Mouse (Mus musculus): Measurements from ENCODE around the gene Accsl. TPM values are rescaled to one million over a fixed set of nuclear protein-coding genes. Genes with fewer than 3 reads are reported as not detected.

Accsl gene
- polyA plus RNA-seq (2015; fragmentation: Nextera tagmentation; extraction: Ambion mirVana), result 0.47 TPM in 1 of 2 replicates, not detected in the other

GRCm38 (mm10) chr2:93869107-93869600, at the start of gene Accsl:
TSS of gene Accsl (minus strand) at chr2:93869157.
- Histone ChIP-seq H3K36me3 (no peaks in the 10 kb centered on the region), H3K27ac (no peak within 1 kb of the TSS), H3K9me3 (no peaks in the 10 kb centered on the region), H3K9ac (no peak within 1 kb of the TSS), H3K4me1 (peaks cover 9% of the 10 kb centered on the region), H3K4me2 (no peak within 1 kb of the TSS), H3K4me3 (no peak within 1 kb of the TSS), H3K27me3 (no peaks in the 10 kb centered on the region)
- ATAC-seq (ENCODE audit: borderline replicate concordance, extremely low read depth, low FRiP score, low TSS enrichment), result no peak
- 69% methylated on average over 7 of the region's 7 CpGs for WGBS

DNA sequence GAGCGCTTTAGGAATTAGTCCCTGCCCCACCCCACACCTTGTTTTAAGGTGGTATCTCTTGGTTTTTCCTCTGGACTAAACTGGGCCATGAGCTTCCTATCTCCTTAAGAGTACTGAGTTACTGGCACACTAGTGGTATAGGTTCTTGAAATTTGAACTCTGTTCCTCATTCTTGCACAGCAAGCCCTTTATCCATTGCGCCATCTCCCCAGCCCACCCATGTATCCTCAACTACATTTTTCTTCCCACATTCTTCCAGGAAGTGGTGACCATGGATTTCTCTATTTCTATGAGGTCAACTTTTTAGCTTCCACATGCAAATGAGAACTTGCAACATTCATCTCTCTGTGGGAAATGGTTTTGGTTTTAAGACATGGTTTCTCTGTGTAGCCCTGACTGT, 44.6 kb upstream of the Accsl start:
- no peaks in the 10 kb centered on the region for H3K36me3 ChIP-seq
- 94% methylated on average over 2 of the region's 2 CpGs for whole genome bisulfite sequencing
- H3K4me1 ChIP-seq, result no peaks in the 10 kb centered on the region
- H3K27me3 ChIP-seq, result no peaks in the 10 kb centered on the region
- no peak overlapping the region for H3K9ac ChIP-seq
- no peak overlapping the region for H3K4me3 ChIP-seq
- no peaks in the 10 kb centered on the region for H3K9me3 ChIP-seq
- no peak overlapping the region for H3K27ac ChIP-seq
- H3K4me2 ChIP-seq, result no peak overlapping the region
- no peak for ATAC-seq (ENCODE audit: borderline replicate concordance, extremely low read depth, low FRiP score, low TSS enrichment)

- Histone ChIP-seq H3K9ac (no peak overlapping the region), H3K27me3 (no peaks in the 10 kb centered on the region), H3K4me3 (no peak overlapping the region), H3K36me3 (no peaks in the 10 kb centered on the region), H3K27ac (no peak overlapping the region), H3K9me3 (no peaks in the 10 kb centered on the region), H3K4me2 (no peak overlapping the region), H3K4me1 (no peaks in the 10 kb centered on the region)
- ATAC-seq (ENCODE audit: borderline replicate concordance, extremely low read depth, low FRiP score, low TSS enrichment), result no peak; the same call in 1 of the 2 replicates
- WGBS, result 77% methylated on average over 10 of the region's 10 CpGs
Observed at GRCm38 (mm10) chr2:93911942-93912341, 43.0 kb upstream of the Accsl start.

GRCm38 (mm10) chr2:93909716-93910115, 40.8 kb upstream of the Accsl start:
- H3K9me3 ChIP-seq, result no peaks in the 10 kb centered on the region
- ATAC-seq (ENCODE audit: borderline replicate concordance, extremely low read depth, low FRiP score, low TSS enrichment), result no peak
- H3K4me2 ChIP-seq, result no peak overlapping the region

GRCm38 (mm10) chr2:93907519-93908294, 38.8 kb upstream of the Accsl start:
- no peaks in the 10 kb centered on the region for H3K27me3 ChIP-seq

More at GRCm38 (mm10) chr2:93909716-93910115, 40.8 kb upstream of the Accsl start:
- no peaks in the 10 kb centered on the region for H3K4me1 ChIP-seq
- H3K27me3 ChIP-seq, result no peaks in the 10 kb centered on the region
- H3K27ac ChIP-seq, result no peak overlapping the region
- WGBS, result 59% methylated on average over 5 of the region's 5 CpGs
- no peaks in the 10 kb centered on the region for H3K36me3 ChIP-seq
- H3K9ac ChIP-seq, result no peak overlapping the region
- H3K4me3 ChIP-seq, result no peak overlapping the region

DNA sequence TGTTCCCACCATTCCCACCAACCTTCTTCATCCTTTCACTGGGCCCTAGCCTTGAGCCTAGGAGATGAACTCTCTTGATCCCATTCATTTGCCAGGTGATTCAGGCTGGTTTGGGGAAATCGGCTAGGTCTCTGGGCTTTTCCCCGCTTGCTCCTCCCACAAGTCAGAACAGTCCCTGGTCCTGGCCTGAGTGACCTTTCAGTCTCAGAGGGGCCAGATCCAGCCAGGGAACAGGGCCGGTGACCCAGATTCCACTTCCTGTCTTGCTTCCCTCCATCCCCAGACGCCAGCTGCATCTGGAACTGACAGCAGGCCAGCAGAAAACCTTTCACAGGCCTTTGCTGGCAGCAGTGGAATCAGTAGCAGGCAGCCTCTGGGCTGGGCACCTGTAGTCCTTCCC, 37.4 kb upstream of the Accsl start:
- Histone ChIP-seq H3K27me3 (no peaks in the 10 kb centered on the region), H3K36me3 (no peaks in the 10 kb centered on the region), H3K9ac (no peak overlapping the region), H3K4me3 (no peak overlapping the region), H3K27ac (no peak overlapping the region), H3K4me2 (no peak overlapping the region), H3K9me3 (no peaks in the 10 kb centered on the region), H3K4me1 (no peaks in the 10 kb centered on the region)
- no peak for ATAC-seq (ENCODE audit: borderline replicate concordance, extremely low read depth, low FRiP score, low TSS enrichment)
- 37% methylated on average over 4 of the region's 4 CpGs for WGBS

More at GRCm38 (mm10) chr2:93907519-93908294, 38.8 kb upstream of the Accsl start:
- Histone ChIP-seq H3K9ac (no peak overlapping the region), H3K36me3 (no peaks in the 10 kb centered on the region), H3K4me3 (no peak overlapping the region), H3K27ac (no peak overlapping the region), H3K4me1 (no peaks in the 10 kb centered on the region), H3K9me3 (no peaks in the 10 kb centered on the region), H3K4me2 (no peak overlapping the region)
- 47% methylated on average over 9 of the region's 9 CpGs for WGBS
- no peak for ATAC-seq (ENCODE audit: borderline replicate concordance, extremely low read depth, low FRiP score, low TSS enrichment)

- no peak overlapping the region for H3K9ac ChIP-seq
- no peaks in the 10 kb centered on the region for H3K27me3 ChIP-seq
- H3K4me1 ChIP-seq, result no peaks in the 10 kb centered on the region; the same call in 1 of the 2 replicates
- H3K4me2 ChIP-seq, result no peak overlapping the region
- no peaks in the 10 kb centered on the region for H3K9me3 ChIP-seq
- H3K36me3 ChIP-seq, result no peaks in the 10 kb centered on the region
- H3K4me3 ChIP-seq, result no peak overlapping the region
- H3K27ac ChIP-seq, result no peak overlapping the region
- 50% methylated on average over 6 of the region's 6 CpGs for WGBS
- no peak for ATAC-seq (ENCODE audit: borderline replicate concordance, extremely low read depth, low FRiP score, low TSS enrichment)
Observed at GRCm38 (mm10) chr2:93903415-93903814, 34.5 kb upstream of the Accsl start.

- Histone ChIP-seq H3K9me3 (no peaks in the 10 kb centered on the region), H3K9ac (no peak overlapping the region), H3K4me2 (no peak overlapping the region), H3K36me3 (no peaks in the 10 kb centered on the region), H3K4me3 (no peak overlapping the region), H3K4me1 (no peaks in the 10 kb centered on the region; the same call in 1 of the 2 replicates), H3K27me3 (no peaks in the 10 kb centered on the region), H3K27ac (no peak overlapping the region)
- WGBS, result 49% methylated on average over 5 of the region's 5 CpGs
- ATAC-seq (ENCODE audit: borderline replicate concordance, extremely low read depth, low FRiP score, low TSS enrichment), result no peak
Observed at GRCm38 (mm10) chr2:93902680-93903305, 33.8 kb upstream of the Accsl start.

DNA sequence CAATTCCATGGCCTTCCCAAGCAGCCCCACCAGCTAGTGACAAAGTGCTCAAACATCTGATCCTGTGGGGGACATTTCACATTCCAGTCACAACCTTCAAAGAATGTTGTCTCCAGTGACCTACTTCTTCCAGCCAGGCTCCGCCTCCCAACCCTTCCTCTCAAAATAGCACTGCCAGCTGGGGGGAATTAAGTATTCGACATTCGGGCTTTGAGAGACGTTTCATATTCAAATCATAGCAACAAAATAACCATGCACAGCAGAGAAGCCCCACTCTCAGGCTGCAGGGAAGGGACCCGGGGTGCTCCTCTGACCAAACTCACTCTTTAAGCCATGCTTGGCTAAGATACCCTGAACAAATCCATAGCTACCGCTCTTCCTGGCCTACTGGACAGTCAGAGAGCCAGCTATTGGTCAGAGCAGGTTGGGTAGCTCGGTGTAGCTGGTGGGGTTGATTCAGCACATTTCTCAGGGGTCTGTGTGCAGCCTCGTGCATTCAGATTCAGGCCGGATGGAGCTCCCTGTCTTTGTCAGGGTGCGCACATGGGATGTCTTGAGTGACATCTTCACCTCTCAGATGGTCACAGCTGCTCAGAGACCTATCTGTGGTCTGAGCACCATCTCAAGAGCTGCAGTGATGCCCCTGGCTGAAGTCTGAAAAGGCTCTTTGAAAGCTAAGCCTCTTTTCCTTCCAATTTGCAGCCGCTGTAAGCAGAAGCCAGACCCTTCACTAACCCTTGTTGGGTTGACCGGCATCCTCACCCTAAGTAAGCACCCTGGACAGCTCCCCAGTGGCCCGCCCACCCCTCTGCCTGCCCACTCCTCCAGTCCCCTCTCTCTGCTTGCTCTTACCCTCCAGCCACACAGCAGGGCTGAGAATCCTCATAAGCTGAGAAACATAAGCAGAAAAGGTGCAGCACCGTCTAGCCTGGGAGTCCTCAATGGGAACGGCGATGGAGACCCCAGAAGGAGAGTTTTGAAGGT, 30.7 kb upstream of the Accsl start:
- peak; percentile 53; the same call in 1 of the 2 replicates for ATAC-seq (ENCODE audit: borderline replicate concordance, extremely low read depth, low FRiP score, low TSS enrichment)
- no peaks in the 10 kb centered on the region for H3K9me3 ChIP-seq
- no peak overlapping the region for H3K9ac ChIP-seq
- H3K36me3 ChIP-seq, result no peaks in the 10 kb centered on the region
- no peak overlapping the region for H3K4me2 ChIP-seq
- 45% methylated on average over 16 of the region's 16 CpGs for WGBS
- H3K27ac ChIP-seq, result no peak overlapping the region
- no peaks in the 10 kb centered on the region for H3K27me3 ChIP-seq
- H3K4me1 ChIP-seq, result no peaks in the 10 kb centered on the region; the same call in 1 of the 2 replicates
- no peak overlapping the region for H3K4me3 ChIP-seq

DNA sequence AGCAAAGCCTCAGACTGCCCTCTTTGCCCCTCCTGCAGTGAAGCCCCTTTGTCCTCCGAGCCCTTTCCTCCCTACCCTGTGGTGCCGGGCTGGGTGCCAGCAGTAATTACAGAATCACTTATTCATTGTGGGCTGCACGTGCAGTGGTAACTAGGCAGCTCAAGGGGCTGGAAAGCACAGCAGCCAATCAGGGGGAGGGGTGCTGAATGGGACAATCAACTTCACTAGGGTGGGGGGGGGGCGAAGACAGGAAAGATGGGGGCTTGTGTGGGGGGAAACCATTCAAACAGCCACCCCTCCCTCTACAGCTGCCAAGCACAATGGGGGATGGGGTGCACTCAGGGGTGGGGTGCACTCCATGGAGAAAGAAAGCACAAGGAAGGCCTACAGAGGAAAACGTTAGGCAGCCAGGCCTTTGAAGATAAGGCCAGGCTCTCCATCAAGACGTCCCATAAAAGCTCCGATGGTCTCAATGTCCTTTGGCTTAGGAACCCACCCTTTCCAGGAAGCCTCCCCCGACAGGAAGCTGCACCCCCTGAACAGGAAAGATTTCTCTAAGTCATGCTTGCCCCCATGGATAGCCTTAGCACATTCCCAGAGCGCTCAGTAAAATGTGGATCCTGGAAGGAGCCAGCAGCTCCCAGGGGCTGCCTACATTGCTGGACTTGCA, 22.8 kb upstream of the Accsl start:
- H3K4me1 ChIP-seq, result peaks cover 25% of the 10 kb centered on the region
- H3K4me3 ChIP-seq, result no peak overlapping the region
- peak; percentile 82 for ATAC-seq (ENCODE audit: borderline replicate concordance, extremely low read depth, low FRiP score, low TSS enrichment)
- H3K9ac ChIP-seq, result no peak overlapping the region
- WGBS, result 9% methylated on average over 9 of the region's 9 CpGs
- no peak overlapping the region for H3K4me2 ChIP-seq
- no peaks in the 10 kb centered on the region for H3K9me3 ChIP-seq
- no peaks in the 10 kb centered on the region for H3K36me3 ChIP-seq
- no peaks in the 10 kb centered on the region for H3K27me3 ChIP-seq
- H3K27ac ChIP-seq, result peak overlapping the region; percentile 76

- no peak overlapping the region for H3K4me2 ChIP-seq
- no peaks in the 10 kb centered on the region for H3K27me3 ChIP-seq
- H3K4me3 ChIP-seq, result no peak overlapping the region
- 75% methylated on average over 8 of the region's 8 CpGs for WGBS
- no peaks in the 10 kb centered on the region for H3K9me3 ChIP-seq
- H3K4me1 ChIP-seq, result peaks cover 36% of the 10 kb centered on the region
- no peak for ATAC-seq (ENCODE audit: borderline replicate concordance, extremely low read depth, low FRiP score, low TSS enrichment)
- no peak overlapping the region for H3K27ac ChIP-seq
- no peaks in the 10 kb centered on the region for H3K36me3 ChIP-seq
- H3K9ac ChIP-seq, result no peak overlapping the region
Observed at GRCm38 (mm10) chr2:93890143-93890542, 21.2 kb upstream of the Accsl start.

Measured in lung, embryonic 15.5 days (tissue).